8 mouse cellular contexts compared by ENCODE assay signal in genomic region chr10:40638276-40638675, GRCm38 (mm10). TPM values are rescaled to one million over a fixed set of nuclear protein-coding genes. Genes with fewer than 3 reads are reported as not detected.
A peak's percentile ranks its signal among the peaks of the same experiment; 100 is the strongest.
DNase-seq lines count a peak whose midpoint lies in the region; ATAC-seq and TF ChIP-seq lines count a peak whose summit lies in the region.

No protein-coding gene starts in this region.

- no peaks in the 10 kb centered on the region for H3K36me3 ChIP-seq in midbrain, embryonic 13.5 days
- no peaks in the 10 kb centered on the region for H3K36me3 ChIP-seq in midbrain, embryonic 14.5 days (ENCODE audit: control insufficient read depth, insufficient read depth, low read length)
- no peaks in the 10 kb centered on the region for H3K36me3 ChIP-seq in forebrain, embryonic 11.5 days (ENCODE audit: control insufficient read depth, insufficient read depth, low read length)

- H3K27me3 ChIP-seq in midbrain, embryonic 13.5 days, result 0 out of 2 replicates have a peak, but pooled peaks cover 6% of the 10 kb centered on the region
- H3K27me3 ChIP-seq in midbrain, embryonic 14.5 days (ENCODE audit: control insufficient read depth, insufficient read depth, low read length), result no peaks in the 10 kb centered on the region
- no peaks in the 10 kb centered on the region for H3K27me3 ChIP-seq in forebrain, embryonic 11.5 days (ENCODE audit: control insufficient read depth, insufficient read depth, low read length)

- no peak for TF ChIP-seq CTCF in olfactory bulb, adult 2 months (IDR thresholded peaks at IDR 0.05; ENCODE audit: insufficient read depth, low read depth, low read length)

- TF ChIP-seq POLR2A in olfactory bulb, adult 2 months (IDR thresholded peaks at IDR 0.05; ENCODE audit: insufficient read depth, low read depth, low read length), result no peak

- no peak for DNase-seq in midbrain, embryonic 14.5 days
- no peak for DNase-seq in forebrain, embryonic 11.5 days (ENCODE audit: low spot score)
- DNase-seq in layer of hippocampus, adult 9-10 months (ENCODE audit: low spot score), result peak; percentile 74
- DNase-seq in spleen, postnatal 36 days (ENCODE audit: low spot score in 2 of 2), result no peak
- DNase-seq in liver, result no peak

- H3K4me2 ChIP-seq in midbrain, embryonic 13.5 days (replicated peaks), result no peak overlapping the region
- no peak overlapping the region for H3K4me2 ChIP-seq in midbrain, embryonic 14.5 days (ENCODE audit: low read length)
- H3K4me2 ChIP-seq in forebrain, embryonic 11.5 days (ENCODE audit: low read depth, low read length, severe bottlenecking), result no peak overlapping the region

- WGBS in midbrain, embryonic 13.5 days, result 42% methylated on average over 7 of the region's 7 CpGs
- 48% methylated on average over 7 of the region's 7 CpGs for WGBS in midbrain, embryonic 14.5 days
- WGBS in forebrain, embryonic 11.5 days, result 41% methylated on average over 7 of the region's 7 CpGs
- WGBS in olfactory bulb, adult 2 months, result 42% methylated on average over 7 of the region's 7 CpGs

- H3K27ac ChIP-seq in midbrain, embryonic 13.5 days, result no peak overlapping the region
- H3K27ac ChIP-seq in midbrain, embryonic 14.5 days (replicated peaks; ENCODE audit: low read depth, low read length), result no peak overlapping the region
- H3K27ac ChIP-seq in forebrain, embryonic 11.5 days (ENCODE audit: low read depth, low read length), result no peak overlapping the region
- 0 out of 2 replicates have a peak overlapping the region, but pooled peaks have one; percentile 9 for H3K27ac ChIP-seq in olfactory bulb, adult 2 months (ENCODE audit: insufficient read depth, low read depth, low read length)

- no peak overlapping the region for H3K9ac ChIP-seq in midbrain, embryonic 13.5 days (replicated peaks)
- H3K9ac ChIP-seq in midbrain, embryonic 14.5 days (replicated peaks; ENCODE audit: low read length), result no peak overlapping the region
- peak overlapping the region; percentile 20; the same call in 1 of the 2 replicates for H3K9ac ChIP-seq in forebrain, embryonic 11.5 days (ENCODE audit: low read length)

- H3K4me1 ChIP-seq in midbrain, embryonic 13.5 days (replicated peaks), result peaks cover 15% of the 10 kb centered on the region
- H3K4me1 ChIP-seq in midbrain, embryonic 14.5 days (ENCODE audit: control insufficient read depth, insufficient read depth, low read length), result no peaks in the 10 kb centered on the region
- H3K4me1 ChIP-seq in forebrain, embryonic 11.5 days (replicated peaks; ENCODE audit: control insufficient read depth, insufficient read depth, low read length), result peaks cover 6% of the 10 kb centered on the region; the same call in 1 of the 2 replicates
- peaks cover 21% of the 10 kb centered on the region for H3K4me1 ChIP-seq in olfactory bulb, adult 2 months (ENCODE audit: control insufficient read depth, insufficient read depth, low read length)

- ATAC-seq in midbrain, embryonic 13.5 days, result 0 out of 2 replicates have a peak, but pooled peaks have one; percentile 27
- ATAC-seq in midbrain, embryonic 14.5 days (ENCODE audit: low FRiP score, low TSS enrichment), result no peak
- ATAC-seq in forebrain, embryonic 11.5 days (replicated peaks; ENCODE audit: low FRiP score), result peak; percentile 44; the same call in 1 of the 2 replicates
- ATAC-seq in CD4-positive, CD25-positive, alpha-beta regulatory T cell, adult 4 months, result no peak

- no peaks in the 10 kb centered on the region for H3K9me3 ChIP-seq in midbrain, embryonic 13.5 days
- H3K9me3 ChIP-seq in midbrain, embryonic 14.5 days (ENCODE audit: control insufficient read depth, low read length), result no peaks in the 10 kb centered on the region
- H3K9me3 ChIP-seq in forebrain, embryonic 11.5 days (ENCODE audit: control insufficient read depth, low read length), result no peaks in the 10 kb centered on the region

- no peak overlapping the region for H3K4me3 ChIP-seq in midbrain, embryonic 13.5 days (replicated peaks)
- no peak overlapping the region for H3K4me3 ChIP-seq in midbrain, embryonic 14.5 days (replicated peaks; ENCODE audit: low read depth, low read length)
- no peak overlapping the region for H3K4me3 ChIP-seq in forebrain, embryonic 11.5 days (ENCODE audit: low read depth, low read length)
- H3K4me3 ChIP-seq in olfactory bulb, adult 2 months (ENCODE audit: insufficient read depth, low read depth, low read length), result no peak overlapping the region

RNA-seq across cellular contexts. Expression of gene Ddo, which starts 8.5 kb away (rescaled TPM):
- polyA plus RNA-seq in midbrain, embryonic 13.5 days (2015; fragmentation: Nextera tagmentation; extraction: Ambion mirVana), result 0.19 and 0.70 TPM in 2 replicates
- polyA plus RNA-seq in midbrain, embryonic 14.5 days (2014; fragmentation: Nextera tagmentation; extraction: Ambion mirVana), result 0.45 and 0.57 TPM in 2 replicates
- 0.09 and 0.15 TPM in 2 replicates for polyA plus RNA-seq in forebrain, embryonic 11.5 days (2014; fragmentation: Nextera tagmentation; extraction: Ambion mirVana)
- polyA plus RNA-seq in olfactory bulb, adult 2 months (2012; ENCODE audit: insufficient read depth, insufficient read length, low replicate concordance, missing spikeins), result not detected in 2 replicates
- under 1 TPM in 1 of 2 experiments, not detected in 1; 0.13 TPM for polyA plus RNA-seq in CD4-positive, CD25-positive, alpha-beta regulatory T cell, adult 4 months (2017; shearing (Covaris generic))

RNA-seq across cellular contexts. Expression of gene Mettl24, which starts 44.8 kb away (rescaled TPM):
- polyA plus RNA-seq in midbrain, embryonic 13.5 days (2015; fragmentation: Nextera tagmentation; extraction: Ambion mirVana), result 0.43 and 0.52 TPM in 2 replicates
- 0.41 and 0.57 TPM in 2 replicates for polyA plus RNA-seq in midbrain, embryonic 14.5 days (2014; fragmentation: Nextera tagmentation; extraction: Ambion mirVana)
- 0.52 and 1.2 TPM in 2 replicates for polyA plus RNA-seq in forebrain, embryonic 11.5 days (2014; fragmentation: Nextera tagmentation; extraction: Ambion mirVana)
- not detected in 2 replicates for polyA plus RNA-seq in olfactory bulb, adult 2 months (2012; ENCODE audit: insufficient read depth, insufficient read length, low replicate concordance, missing spikeins)
- polyA plus RNA-seq in CD4-positive, CD25-positive, alpha-beta regulatory T cell, adult 4 months (2017; shearing (Covaris generic)), result under 1 TPM in 1 of 2 experiments, not detected in 1; 0.22 TPM

Comparison
In these comparisons a context has a peak if more than half of its experiments do, and no peak if none do; other contexts are left out.
1. ATAC-seq: peak in midbrain, embryonic 13.5 days (single experiment) and forebrain, embryonic 11.5 days (single experiment); none in midbrain, embryonic 14.5 days (single experiment) and CD4-positive, CD25-positive, alpha-beta regulatory T cell, adult 4 months (single experiment).